13 mouse cellular contexts compared by ENCODE assay signal in the genomic region with DNA sequence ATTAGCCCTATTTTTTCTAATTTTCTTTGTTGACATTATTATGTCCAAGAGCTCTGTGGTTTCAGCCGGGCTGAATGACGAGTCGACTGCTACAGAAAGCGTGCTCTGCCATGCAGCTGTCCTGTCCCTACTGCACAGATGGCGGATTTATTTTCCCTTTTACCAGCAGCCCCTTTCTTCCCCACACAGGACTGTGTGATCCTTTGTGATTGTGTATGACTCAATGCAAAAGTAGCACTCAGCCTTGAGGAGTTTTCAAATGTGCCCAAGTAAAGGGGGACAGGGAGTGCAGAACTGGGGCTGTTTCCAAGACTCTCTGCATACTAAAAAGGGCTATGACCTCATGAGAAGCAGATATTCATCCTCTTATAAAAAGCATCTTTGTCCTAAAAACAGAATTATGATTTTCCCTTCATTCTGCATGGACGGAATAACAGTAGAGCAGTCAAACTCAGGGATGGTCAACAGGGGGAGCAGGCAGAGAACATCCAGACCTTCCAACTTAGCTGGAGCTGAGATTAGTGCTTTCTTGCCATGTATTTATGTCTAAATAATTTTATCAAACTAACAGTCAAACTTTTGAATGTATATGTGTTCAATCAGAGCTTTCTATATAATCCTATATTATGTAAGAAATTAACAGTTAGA.
DNase-seq lines count a peak whose midpoint lies in the region; ATAC-seq lines count a peak whose summit lies in the region.
"Had no signal": no experiment of that assay in that cellular context is flagged by ENCODE, and none has a peak within 500 bp of the region (broad histone marks: within the 10 kb centered on the region; RNA-seq: fewer than 3 reads in every experiment).

No protein-coding gene starts in this region.

- H3K4me2 ChIP-seq in hindbrain, embryonic 11.5 days (replicated peaks; ENCODE audit: low read depth, low read length) = no peak overlapping the region
- peak overlapping the region; percentile 15; the same call in 1 of the 2 replicates for H3K4me2 ChIP-seq in forebrain, embryonic 12.5 days

- no peak overlapping the region for H3K4me3 ChIP-seq in hindbrain, embryonic 11.5 days (ENCODE audit: low read depth, low read length)
- no peak overlapping the region for H3K4me3 ChIP-seq in hindbrain, embryonic 10.5 days
- no peak overlapping the region for H3K4me3 ChIP-seq in forebrain, embryonic 12.5 days (replicated peaks)

- peak; percentile 6 for DNase-seq in hindbrain, embryonic 11.5 days (ENCODE audit: low spot score)
- DNase-seq in hindbrain, embryonic 10.5 days (ENCODE audit: low spot score) = no peak
- peak; percentile 21 for DNase-seq in layer of hippocampus, adult 9-10 months (ENCODE audit: low spot score)
- peak; percentile 29 for DNase-seq in retina, postnatal 1 day
- DNase-seq in ovary, postnatal 36 days (ENCODE audit: low spot score) = no peak
- DNase-seq in lung, postnatal 10 days = no peak
- DNase-seq in kidney, adult 18-20 months = no peak
- DNase-seq: gastrocnemius, postnatal 25 days; kidney, adult 9 months; liver, postnatal 0 days had no signal

- H3K36me3 ChIP-seq in hindbrain, embryonic 11.5 days (ENCODE audit: control insufficient read depth, insufficient read depth, low read length) = no peaks in the 10 kb centered on the region
- H3K36me3 ChIP-seq in hindbrain, embryonic 10.5 days = no peaks in the 10 kb centered on the region
- H3K36me3 ChIP-seq in forebrain, embryonic 12.5 days (replicated peaks) = no peaks in the 10 kb centered on the region

- H3K9me3 ChIP-seq in hindbrain, embryonic 11.5 days (ENCODE audit: control insufficient read depth, low read length) = no peaks in the 10 kb centered on the region
- H3K9me3 ChIP-seq in hindbrain, embryonic 10.5 days = no peaks in the 10 kb centered on the region
- H3K9me3 ChIP-seq in forebrain, embryonic 12.5 days = no peaks in the 10 kb centered on the region

- 77% methylated on average over 6 of the region's 6 CpGs for WGBS in hindbrain, embryonic 11.5 days
- WGBS in hindbrain, embryonic 10.5 days = 74% methylated on average over 6 of the region's 6 CpGs
- 27% methylated on average over 6 of the region's 6 CpGs for WGBS in forebrain, embryonic 12.5 days

- H3K27me3 ChIP-seq in hindbrain, embryonic 11.5 days (ENCODE audit: control insufficient read depth, insufficient read depth, low read length) = no peaks in the 10 kb centered on the region
- no peaks in the 10 kb centered on the region for H3K27me3 ChIP-seq in hindbrain, embryonic 10.5 days (ENCODE audit: insufficient read depth, poor library complexity, severe bottlenecking)
- H3K27me3 ChIP-seq in forebrain, embryonic 12.5 days = no peaks in the 10 kb centered on the region
- H3K27me3 ChIP-seq: CH12.LX had no signal

- peak; percentile 68 for ATAC-seq in hindbrain, embryonic 11.5 days (ENCODE audit: low FRiP score)
- ATAC-seq in forebrain, embryonic 12.5 days (ENCODE audit: low FRiP score) = peak; percentile 93
- ATAC-seq: activated CD4-positive, CD25-positive, alpha-beta regulatory T cell, adult 4 months; liver, postnatal 0 days had no signal

- no peak overlapping the region for H3K9ac ChIP-seq in hindbrain, embryonic 11.5 days (ENCODE audit: low read depth, low read length)
- no peak overlapping the region for H3K9ac ChIP-seq in forebrain, embryonic 12.5 days
- H3K9ac ChIP-seq: liver, postnatal 0 days had no signal

- no peak overlapping the region for H3K27ac ChIP-seq in hindbrain, embryonic 11.5 days (ENCODE audit: low read depth, low read length)
- H3K27ac ChIP-seq in hindbrain, embryonic 10.5 days = no peak overlapping the region
- H3K27ac ChIP-seq in forebrain, embryonic 12.5 days = peak overlapping the region; percentile 66; the same call in 1 of the 2 replicates

- no peaks in the 10 kb centered on the region for H3K4me1 ChIP-seq in hindbrain, embryonic 11.5 days (replicated peaks; ENCODE audit: control insufficient read depth, insufficient read depth, low read length)
- no peaks in the 10 kb centered on the region for H3K4me1 ChIP-seq in hindbrain, embryonic 10.5 days (replicated peaks)
- peaks cover 5% of the 10 kb centered on the region; the same call in 1 of the 2 replicates for H3K4me1 ChIP-seq in forebrain, embryonic 12.5 days

Comparison
In these comparisons a context has a peak if more than half of its experiments do, and no peak if none do; other contexts are left out.
1. DNase-seq: peak in hindbrain, embryonic 11.5 days (single experiment), layer of hippocampus, adult 9-10 months (single experiment) and retina, postnatal 1 day (single experiment); none in hindbrain, embryonic 10.5 days (single experiment), ovary, postnatal 36 days (single experiment), lung, postnatal 10 days (single experiment) and kidney, adult 18-20 months (single experiment).